Mouse (Mus musculus): ENCODE results near the gene Clint1. TPM values are rescaled to one million over a fixed set of nuclear protein-coding genes. Genes with fewer than 3 reads are reported as not detected.
"Not testable (repeated sequence)": the region's sequence is repeated elsewhere in the genome, so short reads cannot be mapped to it uniquely, and the experiment has no call there.

Clint1 gene
- polyA plus RNA-seq, 1 experiment, result 45.6 TPM

GRCm38 (mm10) chr11:45866534-45866933, 14.7 kb downstream of the Clint1 start:
- H3K27ac ChIP-seq (ENCODE audit: control insufficient read depth, insufficient read depth, low read depth, low read length), result no peak overlapping the region
- H3K4me1 ChIP-seq (ENCODE audit: control insufficient read depth, insufficient read depth, low read length), result no peaks in the 10 kb centered on the region
- TF ChIP-seq POLR2A (IDR thresholded peaks at IDR 0.05; ENCODE audit: control insufficient read depth, low read depth, low read length) (no peak), CTCF (IDR thresholded peaks at IDR 0.05; ENCODE audit: control insufficient read depth, insufficient read depth, insufficient replicate concordance, low read depth, low read length) (no peak)
- H3K27me3 ChIP-seq (ENCODE audit: control insufficient read depth, insufficient read depth, low read length), result no peaks in the 10 kb centered on the region
- no peak overlapping the region for H3K4me3 ChIP-seq (ENCODE audit: control insufficient read depth, low read depth, low read length)
- H3K36me3 ChIP-seq (ENCODE audit: control insufficient read depth, insufficient read depth, low read length), result no peaks in the 10 kb centered on the region

- H3K36me3 ChIP-seq (ENCODE audit: control insufficient read depth, insufficient read depth, low read length), result no peaks in the 10 kb centered on the region
- TF ChIP-seq POLR2A (IDR thresholded peaks at IDR 0.05; ENCODE audit: control insufficient read depth, low read depth, low read length) (no peak), CTCF (IDR thresholded peaks at IDR 0.05; ENCODE audit: control insufficient read depth, insufficient read depth, insufficient replicate concordance, low read depth, low read length) (no peak; the same call in 1 of the 2 replicates)
- H3K27me3 ChIP-seq (ENCODE audit: control insufficient read depth, insufficient read depth, low read length), result no peaks in the 10 kb centered on the region
- no peaks in the 10 kb centered on the region for H3K4me1 ChIP-seq (ENCODE audit: control insufficient read depth, insufficient read depth, low read length)
- H3K4me3 ChIP-seq (ENCODE audit: control insufficient read depth, low read depth, low read length), result no peak overlapping the region
- no peak overlapping the region for H3K27ac ChIP-seq (ENCODE audit: control insufficient read depth, insufficient read depth, low read depth, low read length)
Observed at GRCm38 (mm10) chr11:45873666-45874065, 21.8 kb downstream of the Clint1 start.

- TF ChIP-seq POLR2A (IDR thresholded peaks at IDR 0.05; ENCODE audit: control insufficient read depth, low read depth, low read length) (no peak), CTCF (IDR thresholded peaks at IDR 0.05; ENCODE audit: control insufficient read depth, insufficient read depth, insufficient replicate concordance, low read depth, low read length) (no peak)
- H3K27me3 ChIP-seq (ENCODE audit: control insufficient read depth, insufficient read depth, low read length), result no peaks in the 10 kb centered on the region
Observed at GRCm38 (mm10) chr11:45874251-45874650, 22.4 kb downstream of the Clint1 start.

GRCm38 (mm10) chr11:45875351-45875935, 23.6 kb downstream of the Clint1 start:
- Histone ChIP-seq H3K27me3 (ENCODE audit: control insufficient read depth, insufficient read depth, low read length) (no peaks in the 10 kb centered on the region), H3K4me3 (ENCODE audit: control insufficient read depth, low read depth, low read length) (no peak overlapping the region), H3K27ac (ENCODE audit: control insufficient read depth, insufficient read depth, low read depth, low read length) (no peak overlapping the region), H3K4me1 (ENCODE audit: control insufficient read depth, insufficient read depth, low read length) (no peaks in the 10 kb centered on the region), H3K36me3 (ENCODE audit: control insufficient read depth, insufficient read depth, low read length) (no peaks in the 10 kb centered on the region)
- TF ChIP-seq POLR2A (IDR thresholded peaks at IDR 0.05; ENCODE audit: control insufficient read depth, low read depth, low read length) (no peak), CTCF (IDR thresholded peaks at IDR 0.05; ENCODE audit: control insufficient read depth, insufficient read depth, insufficient replicate concordance, low read depth, low read length) (no peak)

More at GRCm38 (mm10) chr11:45874251-45874650, 22.4 kb downstream of the Clint1 start:
- no peaks in the 10 kb centered on the region for H3K4me1 ChIP-seq (ENCODE audit: control insufficient read depth, insufficient read depth, low read length)
- no peaks in the 10 kb centered on the region for H3K36me3 ChIP-seq (ENCODE audit: control insufficient read depth, insufficient read depth, low read length)
- no peak overlapping the region for H3K27ac ChIP-seq (ENCODE audit: control insufficient read depth, insufficient read depth, low read depth, low read length)
- H3K4me3 ChIP-seq (ENCODE audit: control insufficient read depth, low read depth, low read length), result no peak overlapping the region

GRCm38 (mm10) chr11:45876036-45876435, 24.2 kb downstream of the Clint1 start:
- no peak for TF ChIP-seq POLR2A (IDR thresholded peaks at IDR 0.05; ENCODE audit: control insufficient read depth, low read depth, low read length)
- TF ChIP-seq CTCF (IDR thresholded peaks at IDR 0.05; ENCODE audit: control insufficient read depth, insufficient read depth, insufficient replicate concordance, low read depth, low read length), result no peak
- Histone ChIP-seq H3K27ac (ENCODE audit: control insufficient read depth, insufficient read depth, low read depth, low read length) (no peak overlapping the region), H3K4me1 (ENCODE audit: control insufficient read depth, insufficient read depth, low read length) (no peaks in the 10 kb centered on the region), H3K27me3 (ENCODE audit: control insufficient read depth, insufficient read depth, low read length) (no peaks in the 10 kb centered on the region), H3K4me3 (ENCODE audit: control insufficient read depth, low read depth, low read length) (no peak overlapping the region), H3K36me3 (ENCODE audit: control insufficient read depth, insufficient read depth, low read length) (no peaks in the 10 kb centered on the region)

GRCm38 (mm10) chr11:45879366-45879765, 27.5 kb downstream of the Clint1 start:
- not testable (repeated sequence) for H3K4me3 ChIP-seq (ENCODE audit: control insufficient read depth, low read depth, low read length); H3K4me1 ChIP-seq (ENCODE audit: control insufficient read depth, insufficient read depth, low read length); H3K27me3 ChIP-seq (ENCODE audit: control insufficient read depth, insufficient read depth, low read length); H3K27ac ChIP-seq (ENCODE audit: control insufficient read depth, insufficient read depth, low read depth, low read length); H3K36me3 ChIP-seq (ENCODE audit: control insufficient read depth, insufficient read depth, low read length)

GRCm38 (mm10) chr11:45881026-45881682, 29.3 kb downstream of the Clint1 start:
- H3K36me3 ChIP-seq (ENCODE audit: control insufficient read depth, insufficient read depth, low read length), result no peaks in the 10 kb centered on the region
- no peaks in the 10 kb centered on the region for H3K4me1 ChIP-seq (ENCODE audit: control insufficient read depth, insufficient read depth, low read length)
- H3K27me3 ChIP-seq (ENCODE audit: control insufficient read depth, insufficient read depth, low read length), result no peaks in the 10 kb centered on the region
- H3K4me3 ChIP-seq (ENCODE audit: control insufficient read depth, low read depth, low read length), result no peak overlapping the region
- H3K27ac ChIP-seq (ENCODE audit: control insufficient read depth, insufficient read depth, low read depth, low read length), result no peak overlapping the region
- no peak for TF ChIP-seq POLR2A (IDR thresholded peaks at IDR 0.05; ENCODE audit: control insufficient read depth, low read depth, low read length)
- no peak for TF ChIP-seq CTCF (IDR thresholded peaks at IDR 0.05; ENCODE audit: control insufficient read depth, insufficient read depth, insufficient replicate concordance, low read depth, low read length)

Data from testis, adult 2 months (tissue).